Mouse (Mus musculus) fibroblast of lung, adult 2 months (primary cell): ENCODE measurements around the gene Plxnb2.

ENCODE experiments used
- DNase-seq: peaks from one replicate; pipeline ENCODE4 v3.0.0-alpha.2; 2011; ENCODE audit warnings: low read depth

The Plxnb2 gene

DNA sequence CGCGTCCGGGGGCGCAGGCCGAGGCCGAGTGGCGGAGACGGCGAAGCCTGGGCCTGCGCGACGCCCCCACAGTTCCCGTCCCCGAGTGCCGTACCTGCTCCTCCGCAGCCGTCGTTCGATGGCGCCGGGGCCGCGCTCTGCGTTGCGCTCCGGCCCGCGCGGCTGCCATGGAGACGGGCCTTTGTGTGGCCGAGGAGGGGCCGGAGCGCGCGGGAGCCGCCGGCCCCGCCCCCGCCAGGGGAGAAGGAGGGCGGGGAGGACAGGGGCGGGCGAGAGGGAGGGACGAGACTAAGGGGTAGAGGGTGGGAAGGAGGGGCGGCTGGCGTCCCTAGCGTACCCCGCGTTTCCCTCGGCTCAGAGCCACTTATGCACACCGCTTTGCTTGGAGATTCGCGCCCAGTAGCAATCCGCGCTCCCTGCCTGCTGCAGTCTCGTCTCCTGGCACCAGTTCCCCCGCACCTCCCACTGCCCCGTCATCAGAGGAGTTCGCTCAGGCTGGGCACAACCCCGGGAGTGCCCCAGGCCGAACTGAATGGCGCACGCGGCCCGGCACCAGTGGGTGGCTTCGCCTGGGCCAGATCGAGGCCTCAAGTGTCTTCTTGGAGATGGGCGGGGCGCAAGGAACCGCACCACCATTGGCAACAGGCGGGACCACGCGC lies at the start of gene Plxnb2:
Gene Plxnb2 (minus strand): TSS at position 218 of the 659 bp plus-strand sequence.
- DNase-seq, result peak; percentile 77

- no peak for DNase-seq
These were observed 35.1 kb upstream of the Plxnb2 start for GRCm38 (mm10) chr15:89215611-89216233.

DNA sequence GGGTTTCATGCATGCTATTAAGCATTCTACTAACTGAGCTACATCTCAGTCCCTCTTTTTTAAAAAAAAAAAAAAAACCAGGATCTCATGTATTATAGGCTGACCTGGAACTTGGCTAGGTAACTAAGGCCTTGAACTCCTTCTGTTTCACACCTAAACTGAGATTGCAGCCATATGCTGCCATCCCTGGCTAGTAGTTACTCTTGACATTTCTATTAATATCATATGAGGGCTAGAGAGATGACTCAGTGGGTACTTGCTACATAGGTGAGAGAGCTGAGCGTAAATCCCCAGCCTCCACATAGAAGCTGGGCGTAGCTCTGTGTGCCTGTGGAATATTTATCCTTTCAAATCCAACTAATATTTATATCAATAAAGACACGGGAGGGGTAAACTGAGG lies 34.4 kb upstream of the Plxnb2 start:
- no peak for DNase-seq

DNA sequence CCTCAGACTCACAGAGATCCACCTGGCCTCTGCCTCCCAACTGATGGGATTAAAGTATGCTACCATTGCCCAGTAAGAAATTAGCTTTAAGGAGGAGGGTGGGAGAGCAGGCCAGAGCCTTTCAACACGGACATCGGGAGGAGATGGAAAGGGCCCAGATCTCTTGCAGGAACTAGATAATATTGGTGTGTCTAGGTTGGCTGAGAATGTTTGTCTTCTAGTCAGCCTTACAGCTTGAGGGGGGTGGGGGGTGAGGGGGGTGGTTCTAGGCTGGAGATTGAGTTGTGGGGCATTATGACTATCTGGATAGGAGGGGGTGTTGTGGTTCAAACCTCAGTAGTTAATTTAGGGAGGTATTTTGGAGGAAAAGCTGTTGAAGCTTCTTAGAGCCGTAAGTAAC lies 32.9 kb upstream of the Plxnb2 start:
- DNase-seq, result no peak

DNA sequence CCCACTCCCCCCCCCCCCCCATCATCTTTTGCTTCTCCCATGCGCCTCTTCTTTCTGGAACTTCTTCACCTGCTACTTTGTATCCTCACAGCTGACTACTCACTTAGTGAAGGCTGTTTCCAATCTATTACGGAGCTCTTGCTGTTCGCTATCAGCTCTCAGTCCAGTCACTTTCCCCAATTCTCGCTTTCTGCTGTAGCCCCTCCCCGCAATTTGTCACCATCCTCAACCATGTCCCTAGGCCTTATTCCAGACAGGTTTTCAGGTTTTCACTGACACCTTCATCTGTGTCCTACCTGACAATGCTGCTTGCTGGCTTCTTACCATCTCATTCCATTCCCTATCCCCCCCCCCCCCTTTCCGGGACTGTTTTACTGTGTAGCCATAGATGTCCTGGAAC lies 31.9 kb upstream of the Plxnb2 start:
- no peak for DNase-seq

DNA sequence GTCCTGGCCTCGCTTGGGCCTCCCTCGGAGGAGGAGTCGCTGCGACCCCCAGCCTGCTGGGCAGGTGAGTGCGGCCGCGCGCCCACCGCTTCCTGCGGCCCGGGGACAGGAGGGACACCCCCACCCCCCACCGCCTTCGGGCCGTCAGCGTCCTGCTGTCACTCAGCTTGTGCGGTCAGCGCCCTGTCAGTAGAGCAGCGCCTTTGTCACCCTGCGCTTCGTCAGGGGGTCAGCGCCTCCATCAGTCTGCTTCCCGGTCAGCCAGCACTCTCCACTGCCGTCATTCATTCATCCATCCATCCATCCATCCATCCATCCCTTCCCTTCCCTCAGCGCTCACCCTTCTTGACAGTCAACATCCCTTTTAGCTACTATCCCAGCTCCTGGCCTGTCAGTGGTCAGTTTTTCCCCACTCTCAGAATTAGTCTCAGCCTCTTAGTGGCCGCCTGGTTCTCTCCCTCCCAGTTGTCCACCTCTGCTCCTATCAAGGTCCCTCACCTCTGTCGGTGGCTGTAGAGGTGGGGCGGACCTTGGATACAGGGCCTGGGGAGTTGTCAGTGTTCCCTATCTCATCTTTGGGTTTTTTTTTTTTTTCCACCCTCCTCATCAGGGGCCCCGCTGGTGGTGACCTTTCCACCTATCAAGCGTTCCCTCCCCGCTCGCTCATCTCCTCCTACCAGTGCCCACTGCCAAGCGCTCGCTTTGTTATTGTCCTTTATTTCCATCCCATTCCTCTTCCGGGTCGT lies 31.3 kb upstream of the Plxnb2 start:
- no peak for DNase-seq

GRCm38 (mm10) chr15:89210915-89211715 lies 30.5 kb upstream of the Plxnb2 start, which contains the start of gene Ppp6r2:
TSS of gene Ppp6r2 (plus strand) at chr15:89211553.
- DNase-seq, result peak; percentile 22

GRCm38 (mm10) chr15:89209886-89210761 lies 29.5 kb upstream of the Plxnb2 start:
- peak; percentile 82 for DNase-seq

GRCm38 (mm10) chr15:89207457-89207856 lies 26.9 kb upstream of the Plxnb2 start:
- no peak for DNase-seq

DNA sequence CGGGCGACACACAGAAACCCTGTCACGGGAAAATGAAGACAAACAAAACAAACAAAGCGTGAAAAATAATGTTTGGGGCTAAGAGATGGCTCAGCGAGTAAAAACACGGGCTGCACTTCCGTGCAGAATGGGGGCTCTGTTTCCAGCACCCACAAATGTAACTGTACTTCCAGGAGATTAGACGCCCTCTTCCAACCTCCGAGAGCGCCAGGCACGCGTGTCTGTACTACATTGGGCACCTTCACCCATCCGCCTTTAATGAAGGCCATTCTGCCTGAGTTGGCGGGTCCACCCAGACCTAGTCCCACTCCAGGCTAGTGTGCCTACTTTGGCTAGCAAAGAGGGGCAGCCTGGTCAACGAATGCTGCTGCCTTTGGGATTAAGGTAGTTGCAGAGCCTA lies 16.5 kb upstream of the Plxnb2 start:
- DNase-seq, result no peak

DNA sequence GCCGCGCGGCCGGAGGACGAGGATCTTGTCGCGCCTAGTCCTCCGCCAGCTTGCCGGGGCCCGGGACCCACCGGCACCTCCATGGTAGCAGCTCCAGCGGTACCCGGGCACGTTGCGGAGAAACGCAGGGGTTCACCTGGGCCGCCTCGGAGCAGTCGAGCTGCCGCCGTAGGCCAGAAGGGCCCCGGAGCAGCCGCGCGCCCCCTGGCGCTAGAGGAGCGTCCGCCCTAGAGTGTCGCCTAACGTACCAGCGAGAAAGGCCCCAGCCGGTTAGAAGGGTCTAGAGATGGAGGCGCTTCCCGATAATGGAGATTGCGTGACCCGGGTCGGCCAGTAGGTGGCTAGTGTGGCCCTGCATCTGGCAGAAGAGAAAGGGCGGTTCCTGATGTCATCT lies 15.7 kb upstream of the Plxnb2 start, which contains the start of gene Dennd6b:
Gene Dennd6b (minus strand): TSS at position 184 of the 394 bp plus-strand sequence.
- DNase-seq, result peak; percentile 89

DNA sequence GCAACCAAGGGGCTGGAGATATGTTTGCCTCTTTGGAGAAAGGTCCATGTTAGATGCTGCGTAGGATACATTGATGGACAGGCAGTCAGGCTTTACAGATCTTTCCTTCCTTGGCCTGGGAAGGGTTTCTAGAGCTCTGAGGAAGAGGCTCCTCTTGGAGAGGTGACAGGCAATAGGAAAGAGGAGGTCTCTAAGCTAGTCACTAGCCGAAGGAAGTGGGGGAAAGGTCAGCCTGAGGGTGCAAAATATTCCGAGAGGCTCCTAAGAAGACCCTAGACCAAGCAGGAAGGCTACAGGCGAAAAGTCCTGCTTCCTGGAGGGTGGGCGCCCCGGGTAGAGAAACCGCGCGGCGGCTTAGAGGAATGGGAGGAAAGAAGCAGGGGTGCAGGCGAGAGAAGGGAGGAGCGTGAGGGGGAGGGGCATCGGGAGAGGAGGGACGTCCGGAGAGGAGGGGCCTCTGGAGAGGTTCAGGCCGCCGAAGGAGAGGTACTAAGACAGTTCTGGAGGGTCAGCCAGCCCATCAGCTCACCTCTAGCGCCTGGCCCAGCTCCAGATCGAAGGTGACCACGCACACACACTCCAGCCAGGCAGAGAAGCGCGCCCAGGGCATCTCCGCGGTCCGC lies 15.2 kb upstream of the Plxnb2 start:
- no peak for DNase-seq

DNA sequence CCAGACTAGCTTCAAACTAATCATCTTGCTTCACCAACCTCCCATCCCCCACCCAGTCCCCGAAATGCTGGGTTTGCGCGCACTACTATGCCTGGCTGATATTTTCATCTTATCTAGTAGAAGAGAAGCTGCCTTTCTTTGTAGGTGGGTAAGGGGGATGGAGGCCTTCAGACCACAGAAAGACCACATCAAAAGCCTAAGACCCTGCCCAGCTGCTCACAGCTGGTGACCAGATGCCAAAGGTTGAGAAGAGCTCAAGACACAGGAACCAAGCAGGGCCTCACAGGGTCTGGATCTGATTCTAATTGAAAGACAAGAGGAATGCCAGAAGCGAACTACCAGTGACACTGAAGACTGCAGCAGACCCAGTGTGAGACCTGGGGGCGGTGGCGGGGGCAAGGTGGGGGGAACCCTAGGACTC lies 14.7 kb upstream of the Plxnb2 start:
- DNase-seq, result no peak

DNA sequence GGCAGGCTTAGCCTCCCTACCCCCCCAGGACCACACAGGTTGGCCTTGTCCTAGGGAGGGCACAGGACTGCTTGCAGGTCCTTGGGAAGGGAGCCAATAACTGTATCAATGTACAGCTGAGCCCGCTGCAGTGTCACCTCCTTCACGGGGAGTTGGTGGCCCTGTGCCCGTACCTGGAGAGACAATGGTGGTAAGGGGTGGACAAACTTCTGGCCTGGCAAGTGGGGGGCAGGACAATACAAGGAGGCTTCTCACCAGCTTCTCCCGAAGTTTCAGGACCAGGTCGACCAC lies 4.3 kb upstream of the Plxnb2 start:
- DNase-seq, result no peak

DNA sequence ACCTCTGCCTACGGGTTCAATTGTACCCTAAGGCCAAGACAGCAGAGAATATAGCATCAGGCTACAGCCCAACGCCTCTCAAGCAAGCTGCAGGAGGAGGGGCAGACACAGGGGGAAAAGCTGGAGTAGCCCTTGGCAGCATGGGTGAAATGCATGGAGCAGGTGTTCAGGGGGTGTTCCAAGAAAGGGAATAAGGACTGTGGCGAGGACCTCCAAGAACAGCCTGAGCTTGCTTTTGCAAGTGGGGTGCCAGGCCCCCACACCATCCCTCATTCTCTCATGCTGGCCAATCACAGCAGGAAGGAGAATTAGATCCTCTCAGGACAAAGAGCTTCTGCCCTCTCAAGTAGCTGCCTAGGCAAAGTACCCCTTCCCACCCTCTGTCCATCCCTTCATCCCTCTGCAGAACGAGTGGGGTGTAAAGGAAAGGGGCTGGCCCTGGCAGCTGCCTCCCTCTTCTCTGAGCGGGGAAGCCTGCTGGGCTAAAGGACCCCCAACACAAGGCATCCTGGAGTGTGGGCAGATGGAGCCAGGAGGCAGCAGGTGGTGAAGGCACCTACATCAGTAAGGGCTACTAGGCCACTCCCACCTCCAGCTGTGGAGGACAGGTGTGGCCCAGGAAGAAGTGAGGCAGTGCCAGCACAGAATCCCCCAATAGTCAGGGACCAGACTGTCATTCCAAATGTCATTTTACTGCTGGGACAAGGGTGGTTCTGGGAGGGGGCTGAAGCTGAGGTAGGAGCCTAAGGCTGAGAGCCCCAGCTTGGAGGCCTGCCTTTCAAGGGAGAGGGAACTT lies 3.8 kb upstream of the Plxnb2 start:
- DNase-seq, result no peak

- DNase-seq, result no peak
These were observed 2.3 kb upstream of the Plxnb2 start for GRCm38 (mm10) chr15:89182842-89183241.

- DNase-seq, result no peak
These were observed 1.7 kb upstream of the Plxnb2 start for GRCm38 (mm10) chr15:89182328-89182741.

- no peak for DNase-seq
These were observed 1.1 kb upstream of the Plxnb2 start for GRCm38 (mm10) chr15:89181561-89182270.

DNA sequence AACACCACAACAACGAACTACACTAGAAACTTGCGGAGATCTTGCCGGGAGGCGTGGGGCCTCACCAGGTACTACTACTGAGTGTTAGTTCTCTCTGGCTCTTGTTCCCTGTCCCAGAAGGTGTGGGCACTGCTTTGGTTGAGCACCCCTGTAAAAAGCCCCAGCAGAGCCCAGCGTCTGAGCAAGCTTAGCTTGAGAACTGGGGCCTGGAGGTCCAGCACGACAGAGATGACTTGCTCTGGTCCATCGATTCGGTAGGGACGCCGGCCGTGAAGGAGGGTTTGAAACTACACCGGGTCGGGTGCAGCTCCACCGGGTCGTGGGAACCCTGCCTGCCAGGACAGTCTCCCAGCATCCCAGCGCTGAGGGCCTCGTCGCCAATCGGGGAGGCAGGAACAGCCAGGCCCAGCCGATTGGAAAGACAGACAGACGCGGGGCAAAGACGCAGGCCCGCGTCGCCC lies 477 bp downstream of the Plxnb2 start:
- no peak for DNase-seq
